Comparison of ENCODE assay signal across 8 mouse cellular contexts in genomic region chr17:69383201-69383940, GRCm38 (mm10). TPM values are rescaled to one million over a fixed set of nuclear protein-coding genes. Genes with fewer than 3 reads are reported as not detected.
DNase-seq lines count a peak whose midpoint lies in the region; ATAC-seq lines count a peak whose summit lies in the region.

No protein-coding gene starts in this region.

- peaks cover 10% of the 10 kb centered on the region for H3K4me1 ChIP-seq in hindbrain, embryonic 14.5 days (replicated peaks; ENCODE audit: control insufficient read depth, insufficient read depth, low read length)

- H3K27ac ChIP-seq in hindbrain, embryonic 14.5 days = peak overlapping the region; percentile 99

- no peaks in the 10 kb centered on the region for H3K9me3 ChIP-seq in hindbrain, embryonic 14.5 days (ENCODE audit: control insufficient read depth, low read length)

- peak overlapping the region; percentile 74 for H3K4me3 ChIP-seq in hindbrain, embryonic 14.5 days (replicated peaks; ENCODE audit: low read length)

- peak; percentile 81 for DNase-seq in T-cell, adult 2 months (ENCODE audit: low spot score)
- DNase-seq in cerebellum, postnatal 14 days = peak; percentile 86 to 88
- peak; percentile 51 to 52 for DNase-seq in frontal cortex, postnatal 25 days (ENCODE audit: low spot score in 2 of 2)
- peak; percentile 79 for DNase-seq in hindbrain, embryonic 14.5 days (ENCODE audit: low spot score)
- peak; percentile 78 for DNase-seq in layer of hippocampus, postnatal 36 days
- peak; percentile 73 for DNase-seq in lung, postnatal 14 days
- peak; percentile 60 for DNase-seq in retina, adult 2 months (ENCODE audit: low read depth, low spot score)
- peak; percentile 89 for DNase-seq in thymus, postnatal 14 days

- H3K4me2 ChIP-seq in hindbrain, embryonic 14.5 days (replicated peaks) = peak overlapping the region; percentile 79

- WGBS in hindbrain, embryonic 14.5 days = 1% methylated on average over 104 of the region's 128 CpGs

- ATAC-seq in hindbrain, embryonic 14.5 days (ENCODE audit: low FRiP score) = peak; percentile 76

- peak overlapping the region; percentile 78 for H3K9ac ChIP-seq in hindbrain, embryonic 14.5 days

- peaks cover 24% of the 10 kb centered on the region for H3K36me3 ChIP-seq in hindbrain, embryonic 14.5 days (replicated peaks; ENCODE audit: control insufficient read depth, insufficient read depth)

- H3K27me3 ChIP-seq in hindbrain, embryonic 14.5 days (ENCODE audit: control insufficient read depth, insufficient read depth, low read length) = no peaks in the 10 kb centered on the region

RNA-seq across cellular contexts. Expression of gene Zbtb14, which starts 0.5 kb away (rescaled TPM):
- 25.1 and 26.2 TPM in 2 replicates for polyA plus RNA-seq in hindbrain, embryonic 14.5 days (2014; fragmentation: Nextera tagmentation; extraction: Ambion mirVana)
- total RNA-seq in layer of hippocampus, postnatal 36 days (2021) = 10 to 100 TPM; 21.5 to 22.1 TPM

RNA-seq across cellular contexts. Expression of gene Akain1, which starts 55.8 kb away (rescaled TPM):
- 1.6 and 2.1 TPM in 2 replicates for polyA plus RNA-seq in hindbrain, embryonic 14.5 days (2014; fragmentation: Nextera tagmentation; extraction: Ambion mirVana)
- 10 to 100 TPM; 14.7 to 16.6 TPM for total RNA-seq in layer of hippocampus, postnatal 36 days (2021)

Comparison
In these comparisons a context has a peak if more than half of its experiments do, and no peak if none do; other contexts are left out.
1. Peak in every context shown above with its lines: DNase-seq, ATAC-seq, H3K4me3 ChIP-seq and H3K27ac ChIP-seq.